Mouse (Mus musculus) lung, adult 18-20 months (tissue): ENCODE measurements around the gene Cmtm6.
"Not testable (repeated sequence)": the region's sequence is repeated elsewhere in the genome, so short reads cannot be mapped to it uniquely, and the experiment has no call there.

Experiments
- DNase-seq, 2 experiments: peaks; one replicate each; pipeline ENCODE4 v3.0.0; 2022; ENCODE audit warnings: mixed read lengths in 2 of 2

The Cmtm6 gene

DNA sequence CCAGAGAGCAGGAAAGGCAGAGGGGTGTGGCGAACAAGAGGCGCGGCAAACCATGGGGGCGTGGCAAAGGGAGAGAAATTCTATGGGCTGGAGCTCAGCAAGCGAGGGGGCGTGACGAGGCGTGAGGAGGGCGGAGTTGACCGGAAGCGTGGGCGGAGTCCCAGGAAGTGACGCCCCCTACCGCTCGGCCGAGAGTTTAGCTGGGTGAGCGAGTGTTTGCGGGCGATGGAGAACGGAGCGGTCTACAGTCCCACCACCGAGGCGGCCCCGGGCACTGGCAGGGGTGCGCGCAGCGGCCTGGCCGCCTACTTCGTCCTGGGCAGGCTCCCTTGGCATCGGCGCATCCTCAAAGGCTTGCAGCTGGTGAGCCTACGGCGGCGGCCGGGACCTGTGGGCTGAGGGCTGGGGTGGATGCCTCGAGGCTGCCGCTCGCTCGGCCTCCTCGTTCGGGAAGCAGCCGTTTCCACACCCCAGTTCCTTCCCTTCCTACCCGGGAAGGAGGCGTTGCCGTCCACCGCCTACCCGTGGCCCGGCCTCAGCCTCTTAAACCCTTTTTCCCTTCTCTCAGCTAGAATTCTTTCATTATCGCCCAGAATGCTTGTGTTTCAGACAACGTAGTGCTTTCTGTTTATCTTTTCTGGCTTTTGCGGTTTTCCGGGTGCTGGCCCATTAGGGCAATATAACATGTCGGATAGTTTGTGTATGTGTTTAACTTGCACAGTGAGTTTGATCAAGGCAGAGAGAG is at the start of gene Cmtm6:
Gene Cmtm6, plus strand, starts transcription at position 106 of the 745 bp plus-strand sequence.
- peak; percentile 97 to 98 for DNase-seq

DNA sequence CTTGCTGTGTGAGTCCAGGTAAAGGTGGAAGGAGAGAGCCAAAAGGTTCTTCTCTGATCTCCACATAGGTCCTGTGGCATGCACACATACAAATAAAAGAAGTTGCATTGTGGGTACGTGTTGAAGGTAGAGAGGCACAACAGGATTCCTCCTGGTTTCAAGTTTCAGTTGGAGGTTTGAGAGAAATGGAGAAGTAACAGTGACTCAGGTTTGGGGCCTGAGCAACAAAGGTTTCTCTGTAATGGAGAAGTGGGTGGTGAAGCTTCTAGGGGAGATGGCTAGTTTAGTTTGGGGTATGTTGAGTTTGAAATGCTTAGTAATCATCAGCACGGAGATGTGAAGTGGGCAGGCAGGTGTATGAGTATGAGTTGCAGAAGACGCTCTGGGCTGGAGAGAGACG is 48.7 kb upstream of the Cmtm6 start:
- no peak for DNase-seq

DNA sequence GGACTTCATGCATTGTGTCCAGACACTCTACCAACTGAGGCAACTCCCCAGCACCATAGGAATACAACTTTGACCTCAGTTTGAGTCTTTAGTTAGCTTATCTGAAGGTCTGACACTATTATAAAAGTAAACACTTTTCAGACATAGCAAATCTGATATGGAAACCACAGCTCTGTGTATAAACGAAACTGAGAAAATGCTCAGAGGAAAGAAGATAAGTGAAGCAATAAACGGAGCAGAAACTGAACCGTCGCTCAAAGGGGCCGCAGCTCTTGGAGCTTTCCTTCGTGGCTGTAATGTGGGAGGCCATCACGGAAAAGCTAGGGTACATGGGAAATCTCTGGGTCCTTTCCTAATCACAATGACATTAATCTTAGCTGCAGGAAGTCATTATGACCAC is 44.7 kb upstream of the Cmtm6 start:
- DNase-seq = no peak

DNA sequence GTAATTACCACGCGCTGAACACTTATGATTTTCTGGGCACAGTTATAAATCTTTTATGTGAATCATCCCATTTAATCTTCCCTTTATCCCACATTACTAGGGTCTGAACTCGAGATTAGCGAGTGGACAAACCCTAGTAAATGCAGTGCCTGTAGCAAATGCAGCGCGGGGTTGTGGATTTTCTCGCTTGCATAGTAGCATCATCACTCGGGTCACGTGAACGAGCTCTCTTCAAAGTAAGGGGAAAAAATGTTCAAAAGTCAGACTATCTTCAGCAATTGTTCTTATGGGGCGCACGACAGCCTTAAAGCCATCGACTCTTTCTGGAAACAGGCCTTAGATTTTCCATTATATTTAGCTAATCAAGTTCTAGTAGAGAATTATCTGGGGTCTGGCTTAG is 43.3 kb upstream of the Cmtm6 start:
- no peak for DNase-seq

DNA sequence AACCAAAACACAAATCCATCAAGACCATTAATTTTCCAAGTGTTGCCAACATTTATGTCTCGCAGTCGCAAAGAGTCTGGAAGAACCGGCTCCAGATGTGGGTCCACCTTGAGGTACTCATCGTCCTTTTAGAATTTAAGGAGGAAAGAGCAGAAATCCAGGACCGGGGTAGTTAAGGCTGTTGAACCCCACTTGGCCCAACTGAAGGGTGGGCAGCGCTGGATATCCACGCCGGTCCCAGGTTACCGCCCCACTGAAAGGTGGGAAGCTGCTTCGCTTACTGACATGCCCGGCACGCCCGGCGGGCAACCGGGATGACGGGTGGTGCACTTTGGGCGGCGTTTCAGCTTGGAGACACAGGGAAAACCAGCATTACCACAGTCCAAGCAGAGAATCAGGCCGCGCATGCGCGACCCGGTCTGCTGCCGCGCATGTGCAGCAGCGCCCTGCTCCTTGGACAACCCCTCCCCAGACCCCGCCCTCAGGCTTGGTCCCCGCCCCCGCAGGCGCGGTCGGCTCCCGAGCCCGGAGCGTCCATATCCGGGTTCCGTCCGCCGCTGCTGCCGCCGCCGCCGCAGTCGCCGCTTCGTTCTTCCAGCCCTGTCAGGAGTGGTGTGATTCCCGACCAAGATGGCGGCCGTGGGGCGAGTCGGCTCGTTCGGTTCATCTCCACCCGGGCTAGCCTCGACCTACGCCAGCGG is 42.5 kb upstream of the Cmtm6 start, which contains the start of gene Dync1li1:
Gene Dync1li1, plus strand, starts transcription at position 539 of the 701 bp plus-strand sequence.
- peak; percentile 96 to 98 for DNase-seq

DNA sequence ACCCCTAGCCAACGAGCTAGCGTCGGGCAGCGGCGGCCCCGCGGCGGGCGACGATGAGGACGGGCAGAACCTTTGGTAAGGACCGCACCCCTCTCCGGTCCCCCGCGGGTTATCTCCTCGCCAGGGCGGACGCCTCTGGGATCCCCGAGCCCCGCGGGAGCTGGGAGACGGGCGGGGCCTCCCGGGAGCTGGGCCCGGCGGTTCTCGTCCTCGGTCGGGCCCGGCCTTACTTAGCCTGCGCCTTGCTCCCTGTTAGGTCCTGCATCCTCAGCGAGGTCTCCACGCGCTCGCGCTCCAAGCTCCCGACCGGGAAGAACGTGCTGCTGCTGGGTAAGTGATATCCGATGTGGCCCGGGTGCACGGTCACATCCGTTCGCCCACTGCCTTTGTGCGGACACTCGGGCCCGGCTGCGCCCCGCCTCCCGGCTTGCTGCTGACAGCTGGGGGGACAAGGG is 41.9 kb upstream of the Cmtm6 start:
- DNase-seq = no peak

DNA sequence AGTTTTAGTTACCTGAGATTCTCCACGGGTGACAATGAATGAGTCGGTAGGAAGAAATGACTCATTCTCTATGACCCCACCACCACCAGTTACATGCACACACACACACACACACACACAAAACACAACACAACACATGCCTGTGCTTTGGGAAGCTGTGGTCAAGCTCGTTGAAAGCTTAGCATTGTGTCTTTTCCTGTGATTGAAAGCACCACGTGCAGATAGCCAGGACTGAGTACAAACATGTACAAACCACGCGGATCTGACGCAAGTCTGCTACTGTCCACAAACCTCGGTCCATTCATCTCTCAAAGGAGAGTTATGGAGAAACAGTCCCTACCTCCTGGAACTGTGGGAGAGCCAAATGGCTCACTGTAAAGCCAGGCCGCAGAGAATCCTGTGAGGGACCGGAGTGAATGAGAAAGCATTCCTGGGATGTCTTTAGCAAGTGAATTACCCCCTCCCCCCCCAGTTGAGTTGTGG is 40.8 kb upstream of the Cmtm6 start:
- peak; percentile 10 to 53 for DNase-seq

DNA sequence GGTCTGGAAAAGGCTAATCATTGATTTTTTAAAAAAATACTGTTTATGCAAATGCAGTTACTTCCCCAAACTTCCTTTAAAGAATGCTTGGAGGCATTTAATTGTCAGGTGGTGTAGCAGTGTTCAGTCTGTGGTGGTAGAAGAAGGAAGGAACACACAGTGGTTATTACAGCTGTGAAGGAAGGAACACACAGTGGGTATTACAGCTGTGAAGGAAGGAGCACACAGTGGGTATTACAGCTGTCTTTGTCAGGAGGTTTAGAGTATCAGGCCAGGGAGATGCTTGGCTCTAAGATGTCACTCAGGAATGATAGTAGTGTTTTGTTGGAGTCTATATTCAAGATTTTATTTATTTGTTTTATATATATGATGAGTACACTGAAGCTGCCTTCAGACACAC is 39.8 kb upstream of the Cmtm6 start:
- no peak for DNase-seq

DNA sequence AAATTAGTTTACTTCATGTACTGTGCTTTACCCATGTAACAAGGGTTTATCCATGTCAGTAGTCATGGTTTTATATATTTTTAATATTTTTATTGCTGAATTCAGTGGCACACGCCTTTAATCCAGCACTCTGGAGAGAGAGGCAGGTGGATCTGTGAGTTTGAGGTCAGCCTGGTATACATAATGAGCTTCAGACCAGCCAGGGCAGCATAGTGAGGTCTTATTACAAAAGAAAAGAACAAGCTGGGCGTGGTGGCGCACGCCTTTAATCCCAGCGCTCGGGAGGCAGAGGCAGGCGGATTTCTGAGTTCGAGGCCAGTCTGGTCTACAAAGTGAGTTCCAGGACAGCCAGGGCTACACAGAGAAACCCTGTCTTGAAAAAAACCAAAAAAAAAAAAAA is 35.3 kb upstream of the Cmtm6 start:
- DNase-seq = not testable (repeated sequence)

DNA sequence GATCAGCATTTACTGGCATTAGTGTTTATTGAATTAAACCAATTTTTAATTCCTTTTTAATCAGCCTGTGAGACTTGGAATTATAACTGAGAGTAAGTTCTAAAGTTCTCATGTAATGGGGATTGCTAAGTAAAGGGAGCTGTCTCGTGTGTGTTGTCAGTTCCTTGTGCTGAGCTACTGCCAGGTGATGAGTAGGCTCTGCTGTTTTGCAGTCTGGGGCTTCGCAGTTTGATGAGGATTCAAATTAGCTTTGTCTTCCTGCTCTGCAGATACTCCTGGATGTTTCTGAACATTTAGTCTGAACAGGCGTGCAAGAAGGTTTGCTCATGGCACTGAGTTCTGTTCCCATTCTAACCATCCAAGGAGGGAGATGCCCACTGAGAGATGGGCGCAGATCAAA is 33.8 kb upstream of the Cmtm6 start:
- no peak for DNase-seq

DNA sequence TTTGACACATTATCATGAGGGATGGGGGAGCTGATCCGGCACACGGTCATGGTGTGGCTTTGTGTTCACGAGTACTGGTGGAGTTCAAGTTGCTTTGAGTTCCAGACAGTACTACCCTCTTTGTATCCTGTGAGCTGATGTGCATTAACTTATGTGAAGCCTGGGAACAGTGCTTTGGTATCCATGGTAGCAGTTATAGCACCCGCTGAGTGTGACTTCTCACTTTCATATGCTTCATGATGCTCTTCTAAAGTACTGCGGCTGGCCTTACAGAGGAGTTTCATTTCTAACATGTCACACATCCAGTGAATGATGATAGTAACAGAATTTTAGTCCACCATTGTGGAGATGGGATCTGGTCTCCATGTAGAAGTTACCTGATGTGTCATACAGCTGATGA is 33.0 kb upstream of the Cmtm6 start:
- no peak for DNase-seq

DNA sequence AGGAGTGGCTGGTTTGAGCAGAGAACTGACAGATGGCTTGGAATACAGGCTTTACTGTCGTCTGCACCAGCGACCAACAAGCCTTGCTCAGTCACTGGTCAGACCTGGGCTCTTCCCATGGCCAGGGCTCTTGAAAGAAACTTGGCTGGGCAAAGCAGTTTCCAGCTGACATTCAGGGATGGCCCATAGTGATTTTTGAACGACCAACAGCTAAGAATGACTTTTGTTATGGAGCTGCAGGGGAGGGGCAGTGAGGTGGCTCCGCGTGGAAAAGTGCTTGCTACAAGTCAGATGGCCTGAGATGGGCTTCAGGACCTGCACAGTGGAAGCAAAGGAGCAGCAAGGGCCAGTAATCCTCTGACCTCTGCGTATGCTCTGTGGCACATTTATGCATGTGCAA is 31.7 kb upstream of the Cmtm6 start:
- no peak for DNase-seq

DNA sequence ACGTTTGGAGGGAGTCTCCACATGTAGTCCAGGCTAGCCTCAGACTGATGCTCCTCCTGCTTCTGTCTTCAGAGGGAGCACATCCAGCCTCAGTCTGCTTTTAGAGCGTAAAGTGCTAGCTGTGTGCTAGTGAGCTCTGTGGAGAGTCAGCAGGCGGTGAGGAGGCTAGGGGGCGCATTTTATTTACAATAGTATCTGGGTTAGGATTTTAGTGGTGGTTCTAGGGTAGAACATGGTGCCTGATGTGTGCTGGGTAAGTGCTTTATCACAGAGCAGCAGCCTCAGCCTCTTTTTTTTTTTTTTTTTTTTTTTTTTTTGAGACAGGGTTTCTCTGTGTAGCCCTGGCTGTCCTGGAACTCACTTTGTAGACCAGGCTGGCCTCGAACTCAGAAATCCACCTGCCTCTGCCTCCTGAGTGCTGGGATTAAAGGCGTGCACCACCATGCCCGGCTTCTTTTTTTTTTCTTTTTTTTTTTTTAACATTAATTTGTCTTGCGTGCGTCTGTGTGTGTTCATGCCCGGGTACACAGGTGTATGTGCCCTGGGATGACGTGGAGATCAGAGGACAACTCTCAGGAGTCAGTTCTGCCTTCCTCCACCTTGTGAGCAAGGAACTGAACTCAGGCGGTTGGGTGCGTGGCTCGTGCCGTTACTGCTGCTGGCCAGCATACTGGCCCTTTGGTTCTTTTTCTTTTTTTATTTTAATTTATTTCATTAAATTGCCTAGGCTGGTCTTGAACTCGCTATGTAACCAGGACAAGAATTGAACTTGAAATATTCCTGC is 30.8 kb upstream of the Cmtm6 start:
- no peak for DNase-seq

DNA sequence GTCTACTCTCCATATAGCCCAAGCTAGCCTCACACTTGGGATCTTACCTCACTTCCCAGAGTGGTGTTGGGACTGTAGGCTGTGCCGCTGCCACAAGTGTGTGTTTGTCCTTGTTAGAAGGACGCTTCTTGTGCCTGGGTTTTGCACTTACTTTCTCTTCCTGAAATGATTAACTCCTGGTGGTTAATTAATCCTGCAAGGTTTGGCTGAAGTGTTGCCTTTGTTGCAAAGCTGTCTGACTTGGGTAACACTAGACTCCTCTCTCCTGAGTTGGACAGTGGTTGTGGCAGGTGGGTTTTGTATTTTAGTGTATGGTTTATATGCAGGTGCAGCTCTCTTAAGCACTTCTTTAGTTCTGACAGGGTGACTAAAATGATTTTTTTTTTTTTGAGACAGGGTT is 29.9 kb upstream of the Cmtm6 start:
- no peak for DNase-seq

DNA sequence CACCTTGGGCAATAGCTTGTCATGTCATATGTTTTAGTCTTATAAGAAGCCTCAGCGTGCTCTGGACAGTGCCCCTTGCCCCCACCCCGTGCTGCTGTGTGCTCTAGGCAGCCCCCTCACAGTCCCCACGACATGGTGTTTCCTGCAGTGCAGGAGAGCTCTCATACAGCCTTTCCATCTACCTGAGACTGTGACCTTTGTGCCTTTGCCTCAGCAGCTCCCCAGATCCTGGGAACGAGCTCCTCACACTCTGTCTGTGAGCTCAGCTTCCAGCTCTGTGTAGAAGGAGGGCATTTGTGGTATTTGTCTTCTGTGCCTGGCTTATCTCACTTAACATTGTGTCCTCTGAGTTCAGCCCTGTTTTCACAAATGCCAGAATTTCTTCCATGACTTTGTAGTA is 29.0 kb upstream of the Cmtm6 start:
- no peak for DNase-seq

DNA sequence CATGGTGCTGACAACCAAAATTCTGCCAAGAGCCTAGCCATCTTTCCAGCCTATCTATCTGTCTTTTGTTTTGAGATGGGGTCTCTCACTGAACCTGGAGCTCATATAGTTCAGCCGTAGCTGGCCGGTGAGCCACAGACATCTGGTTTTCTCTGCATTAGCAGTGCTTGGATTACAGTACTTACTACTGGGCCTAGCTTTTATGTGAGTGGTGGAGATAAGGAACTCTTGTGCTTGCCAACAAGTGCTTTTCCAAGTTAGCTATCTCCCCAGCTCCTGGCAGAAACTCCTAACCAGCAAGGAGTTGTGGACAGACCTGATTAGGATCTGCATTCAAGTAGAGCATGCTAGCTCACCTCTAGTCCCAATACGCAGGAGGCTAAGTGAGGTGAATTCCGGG is 23.1 kb upstream of the Cmtm6 start:
- DNase-seq = no peak

DNA sequence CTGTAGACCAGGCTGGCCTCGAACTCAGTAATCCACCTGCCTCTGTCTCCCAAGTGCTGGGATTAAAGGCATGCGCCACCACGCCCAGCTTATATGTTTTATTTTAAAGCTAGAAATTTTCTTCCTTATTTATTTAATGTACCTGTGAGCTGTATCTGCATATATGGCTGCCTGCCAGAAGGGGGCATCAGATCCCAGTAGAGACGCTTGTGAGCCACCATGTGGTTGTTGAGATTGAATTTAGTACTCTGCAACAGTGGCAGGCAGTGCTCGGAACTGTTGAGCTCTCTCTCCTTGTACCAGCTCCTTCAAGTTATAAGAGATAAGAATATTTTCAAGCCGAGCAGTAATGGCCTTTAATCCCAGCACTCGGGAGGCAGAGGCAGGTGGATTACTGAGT is 20.6 kb upstream of the Cmtm6 start:
- no peak for DNase-seq

DNA sequence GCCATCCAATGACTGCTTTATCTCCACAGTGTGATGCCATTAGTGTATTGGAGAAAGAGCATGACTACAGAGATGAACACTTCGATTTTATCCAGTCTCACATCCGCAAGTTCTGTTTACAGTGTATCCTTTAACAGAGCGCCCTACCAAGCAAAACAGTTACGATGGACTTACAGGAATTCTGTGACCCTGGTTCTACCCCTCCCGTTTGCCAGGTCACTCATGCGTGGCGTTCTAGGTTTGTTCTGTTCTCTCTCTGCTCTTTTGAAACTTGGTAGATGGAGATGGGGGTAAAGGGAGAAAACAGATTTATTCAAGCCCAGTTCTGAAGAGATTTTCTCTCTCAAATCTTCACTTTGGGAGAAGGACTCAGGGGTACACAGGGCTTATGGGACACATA is 17.4 kb upstream of the Cmtm6 start:
- no peak for DNase-seq

DNA sequence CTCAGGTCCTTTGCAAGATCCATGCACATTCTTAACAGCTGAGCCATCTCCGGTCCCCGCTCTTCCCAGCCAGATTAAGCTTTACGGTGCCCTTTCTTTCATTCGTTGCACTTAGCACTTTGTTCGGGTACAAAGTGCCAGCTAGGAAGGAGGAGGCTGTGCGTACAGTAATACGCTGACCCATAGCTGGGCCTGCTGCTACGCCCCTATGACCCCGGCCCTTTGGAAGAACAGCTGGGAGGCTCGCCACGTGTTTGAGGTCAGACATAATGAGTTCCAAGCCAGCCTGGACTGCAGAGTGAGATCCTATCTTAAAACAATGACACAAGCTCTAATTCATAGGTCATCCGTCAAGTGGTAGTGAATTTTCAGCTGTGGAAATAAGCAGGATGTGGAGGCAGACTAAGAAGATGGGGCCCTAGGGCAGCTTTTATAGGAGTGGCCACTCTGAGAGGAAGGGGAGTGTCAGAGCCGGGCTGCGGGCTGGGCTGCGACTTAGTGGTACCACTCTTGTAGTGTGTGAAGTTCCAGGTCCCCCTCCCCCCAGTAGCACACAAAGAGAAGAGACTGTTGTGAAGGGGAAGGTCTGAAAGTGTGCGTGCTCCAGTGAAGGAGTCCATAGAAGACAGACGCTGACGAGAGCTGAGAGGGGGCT is 14.1 kb upstream of the Cmtm6 start:
- DNase-seq = no peak

DNA sequence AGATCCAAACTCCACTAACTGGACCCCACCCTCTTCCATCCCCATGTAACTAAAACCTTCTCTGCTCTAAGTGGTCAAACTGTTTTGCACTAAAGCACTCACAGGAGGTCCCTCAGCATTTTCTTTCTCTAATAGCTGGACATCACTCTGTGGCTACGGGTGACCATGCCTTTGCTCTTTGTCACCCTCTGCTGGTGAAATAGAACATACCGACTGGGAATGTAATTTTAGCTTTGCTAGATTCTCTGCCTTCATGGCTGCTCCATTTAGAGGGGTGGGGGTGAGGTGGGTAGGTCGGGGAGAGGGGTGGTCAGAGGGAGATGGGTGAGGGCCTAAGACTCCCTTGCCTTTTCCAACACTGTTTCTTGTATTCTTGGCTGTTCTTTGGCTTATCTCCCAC is 3.6 kb upstream of the Cmtm6 start:
- DNase-seq = peak in 1 of 2 experiments; percentile 32

DNA sequence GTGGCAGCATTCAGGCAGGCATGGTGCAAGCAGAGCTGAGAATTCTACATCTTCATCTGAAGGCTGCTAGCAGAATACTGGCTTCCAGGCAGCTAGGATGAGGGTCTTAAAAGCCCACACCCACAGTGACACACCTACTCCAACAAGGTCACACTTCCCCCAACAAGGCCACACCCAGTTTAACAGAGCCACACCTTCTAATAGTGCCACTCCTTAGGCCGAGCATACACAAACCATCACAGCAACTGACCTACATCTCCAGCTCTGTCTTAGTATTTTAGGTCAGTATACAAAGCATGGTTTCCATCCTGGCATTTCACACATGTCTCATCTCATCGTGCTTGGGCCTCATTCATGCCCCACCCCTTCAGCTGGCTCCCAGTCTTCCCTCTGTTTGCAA is 2.5 kb upstream of the Cmtm6 start:
- not testable (repeated sequence) for DNase-seq

DNA sequence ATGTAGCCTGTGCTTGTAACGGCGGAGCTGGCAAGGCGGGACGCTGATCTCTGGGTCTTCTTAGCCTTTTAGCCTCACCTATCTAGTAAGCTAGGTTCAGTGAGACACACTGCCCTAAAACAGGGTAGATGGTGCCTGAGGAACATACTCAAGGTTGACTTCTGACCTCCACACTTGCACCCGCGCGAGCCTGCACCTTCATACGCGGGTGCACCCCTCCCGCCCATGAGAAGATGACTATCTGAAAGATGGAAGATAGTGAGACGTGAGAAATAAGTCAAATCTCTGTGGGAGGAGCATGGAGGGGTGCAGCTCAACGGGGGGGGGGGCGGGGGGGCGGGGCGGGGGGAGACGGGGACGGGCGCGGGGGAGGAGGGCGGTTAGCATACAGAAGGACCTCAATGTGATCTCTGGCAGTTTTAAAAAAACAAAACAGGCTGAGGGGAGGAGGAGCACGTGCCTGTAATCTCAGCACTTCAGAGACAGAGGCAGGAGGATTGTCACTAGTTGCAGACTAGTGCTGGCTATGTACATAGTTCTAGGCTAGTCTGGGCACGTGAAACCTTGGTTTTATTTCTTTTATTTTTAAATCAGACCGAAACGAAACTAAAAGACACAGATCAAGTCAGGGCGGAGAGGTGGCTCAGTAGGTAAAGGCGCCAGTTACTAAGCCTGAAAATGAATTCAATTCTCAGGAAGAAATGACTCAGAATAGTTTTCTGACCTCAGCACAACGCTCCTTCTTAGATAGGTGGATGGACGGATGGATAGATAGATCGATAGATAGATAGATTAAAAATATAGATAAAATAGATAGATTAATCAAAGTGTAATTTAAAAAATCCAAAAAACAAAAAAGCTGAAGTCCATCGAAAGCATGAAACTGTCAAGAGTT is 758 bp upstream of the Cmtm6 start:
- DNase-seq = peak in 1 of 2 experiments; percentile 18
